Mouse (Mus musculus): ENCODE data around the gene Tmem47.

GRCm38 (mm10) chrX:81071746-81072640, 1.5 kb downstream of the Tmem47 start:
- no peak for TF ChIP-seq MYOG (IDR thresholded peaks at IDR 0.05; ENCODE audit: control insufficient read depth, extremely low read depth, insufficient read length)
- no peak for TF ChIP-seq CTCF (IDR thresholded peaks at IDR 0.05; ENCODE audit: control insufficient read depth, insufficient read depth, insufficient read length)
- no peak for TF ChIP-seq CEBPB (IDR thresholded peaks at IDR 0.05; ENCODE audit: low read depth)

Data from C2C12 (cell line).